Mouse (Mus musculus) pancreas, adult 10 weeks (tissue): ENCODE measurements around the gene Barx2. TPM values are rescaled to one million over a fixed set of nuclear protein-coding genes. Genes with fewer than 3 reads are reported as not detected.

ENCODE experiments used
- polyA plus RNA-seq: library from polyadenylated mRNA; stranded (reverse); fragments of 350-450 nt; fragmentation: Illumina TruSeq; extraction: RNeasy Lipid Tissue Mini Kit (QIAGEN cat#74804); gene quantifications from one replicate; pipeline ENCODE4 v1.2.3, GENCODE M21; 2015; ENCODE audit warnings: low read depth, low replicate concordance; ENCODE audit not compliant: insufficient read depth

The Barx2 gene
- not detected for polyA plus RNA-seq

DNA sequence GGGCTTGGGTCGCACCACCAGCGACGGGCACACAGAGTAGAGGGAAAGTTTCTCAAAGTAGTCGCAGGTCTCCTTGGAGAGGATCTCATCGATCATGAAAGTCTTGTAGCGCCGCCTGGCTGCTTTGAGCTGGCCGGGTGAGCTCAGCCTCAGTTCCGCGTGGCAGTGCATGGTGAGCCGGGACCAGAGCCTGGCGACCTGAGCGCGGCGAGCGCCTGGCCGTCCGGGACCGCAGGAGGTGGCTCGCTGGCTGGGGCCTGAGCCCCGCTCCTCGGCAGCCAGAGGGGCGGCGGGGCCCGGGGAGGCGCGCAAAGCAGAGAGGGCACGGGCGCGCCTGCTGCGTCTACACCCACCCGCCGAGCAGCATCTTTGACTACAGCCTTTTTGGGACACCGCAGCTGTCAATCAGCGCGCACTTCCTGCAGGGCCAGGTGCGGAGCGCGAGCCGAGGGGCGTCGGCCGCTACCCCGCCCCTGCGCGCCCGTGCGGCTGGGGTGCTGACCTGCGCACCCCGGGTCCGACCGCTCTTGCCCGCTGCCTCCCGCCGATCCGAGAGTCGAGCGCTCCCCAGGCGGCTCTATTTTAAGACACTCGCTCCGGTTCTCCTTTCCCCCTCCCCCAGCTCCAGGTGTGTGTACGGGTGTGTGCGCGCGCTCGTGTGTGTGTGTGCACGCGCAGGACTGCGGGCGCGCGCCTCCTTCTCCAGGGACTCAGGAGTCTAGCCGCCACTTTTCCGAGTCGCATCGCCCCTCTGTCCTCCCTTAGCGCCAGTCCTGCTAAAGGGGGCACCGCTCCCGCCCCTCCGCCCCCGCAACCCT lies at the start of gene Barx2:
TSS of gene Barx2 (minus strand) at position 542 of the 818 bp plus-strand sequence.

Other genes starting within 250 kb of the Barx2 start
- gene Arhgap32, start 202.7 kb upstream of the Barx2 start, polyA plus RNA-seq: 1.9 TPM